8 mouse cellular contexts compared by ENCODE assay signal in genomic region chr11:30266691-30267035, GRCm38 (mm10). TPM values are rescaled to one million over a fixed set of nuclear protein-coding genes. Genes with fewer than 3 reads are reported as not detected.
A peak's percentile ranks its signal among the peaks of the same experiment; 100 is the strongest.
DNase-seq lines count a peak whose midpoint lies in the region; ATAC-seq lines count a peak whose summit lies in the region.

No protein-coding gene starts in this region.

- peaks cover 30% of the 10 kb centered on the region for H3K4me1 ChIP-seq in lung, embryonic 15.5 days
- H3K4me1 ChIP-seq in forebrain, embryonic 10.5 days: peaks cover 14% of the 10 kb centered on the region
- H3K4me1 ChIP-seq in limb, embryonic 10.5 days: peaks cover 11% of the 10 kb centered on the region
- peaks cover 8% of the 10 kb centered on the region; the same call in 1 of the 2 replicates for H3K4me1 ChIP-seq in neural tube, embryonic 14.5 days (ENCODE audit: control insufficient read depth, insufficient read depth, low read length)

- H3K27me3 ChIP-seq in lung, embryonic 15.5 days: no peaks in the 10 kb centered on the region
- H3K27me3 ChIP-seq in forebrain, embryonic 10.5 days (ENCODE audit: poor library complexity, severe bottlenecking): peaks cover 42% of the 10 kb centered on the region
- 0 out of 2 replicates have a peak, but pooled peaks cover 4% of the 10 kb centered on the region for H3K27me3 ChIP-seq in limb, embryonic 10.5 days (ENCODE audit: low read depth, poor library complexity, severe bottlenecking)
- no peaks in the 10 kb centered on the region; the same call in 1 of the 2 replicates for H3K27me3 ChIP-seq in neural tube, embryonic 14.5 days (ENCODE audit: control insufficient read depth, insufficient read depth, low read length)

- H3K4me3 ChIP-seq in lung, embryonic 15.5 days: peak overlapping the region; percentile 99
- H3K4me3 ChIP-seq in forebrain, embryonic 10.5 days: peak overlapping the region; percentile 90
- peak overlapping the region; percentile 82 for H3K4me3 ChIP-seq in limb, embryonic 10.5 days
- peak overlapping the region; percentile 100 for H3K4me3 ChIP-seq in neural tube, embryonic 14.5 days (ENCODE audit: low read depth, low read length)

- ATAC-seq in lung, embryonic 15.5 days (ENCODE audit: borderline replicate concordance, extremely low read depth, low FRiP score, low TSS enrichment): no peak
- peak; percentile 18 for ATAC-seq in neural tube, embryonic 14.5 days (ENCODE audit: low read depth)

- WGBS in lung, embryonic 15.5 days: 2% methylated on average over 7 of the region's 7 CpGs
- 4% methylated on average over 7 of the region's 7 CpGs for WGBS in forebrain, embryonic 10.5 days
- 4% methylated on average over 7 of the region's 7 CpGs for WGBS in limb, embryonic 10.5 days
- 4% methylated on average over 7 of the region's 7 CpGs for WGBS in neural tube, embryonic 14.5 days

- H3K27ac ChIP-seq in lung, embryonic 15.5 days: peak overlapping the region; percentile 99
- H3K27ac ChIP-seq in forebrain, embryonic 10.5 days: peak overlapping the region; percentile 91
- H3K27ac ChIP-seq in limb, embryonic 10.5 days: peak overlapping the region; percentile 93
- H3K27ac ChIP-seq in neural tube, embryonic 14.5 days (ENCODE audit: low read depth, low read length): peak overlapping the region; percentile 97

- DNase-seq in lung, postnatal 25 days (ENCODE audit: low spot score): no peak
- DNase-seq in forebrain, embryonic 10.5 days (ENCODE audit: extremely low spot score, low spot score): no peak
- DNase-seq in limb, embryonic 10.5 days (ENCODE audit: low spot score): no peak
- no peak for DNase-seq in natural killer cell, adult 2 months (ENCODE audit: low spot score in 2 of 2)
- DNase-seq in cerebellum, postnatal 36 days: no peak
- no peak for DNase-seq in urinary bladder, postnatal 25 days (ENCODE audit: low spot score)

- H3K9me3 ChIP-seq in lung, embryonic 15.5 days: no peaks in the 10 kb centered on the region
- H3K9me3 ChIP-seq in forebrain, embryonic 10.5 days: no peaks in the 10 kb centered on the region
- no peaks in the 10 kb centered on the region for H3K9me3 ChIP-seq in limb, embryonic 10.5 days (replicated peaks)
- no peaks in the 10 kb centered on the region for H3K9me3 ChIP-seq in neural tube, embryonic 14.5 days (ENCODE audit: control insufficient read depth, low read length)

- no peaks in the 10 kb centered on the region for H3K36me3 ChIP-seq in lung, embryonic 15.5 days
- no peaks in the 10 kb centered on the region for H3K36me3 ChIP-seq in forebrain, embryonic 10.5 days (replicated peaks)
- no peaks in the 10 kb centered on the region for H3K36me3 ChIP-seq in limb, embryonic 10.5 days
- no peaks in the 10 kb centered on the region for H3K36me3 ChIP-seq in neural tube, embryonic 14.5 days (ENCODE audit: control insufficient read depth, insufficient read depth, low read length)

- peak overlapping the region; percentile 95 for H3K9ac ChIP-seq in lung, embryonic 15.5 days
- H3K9ac ChIP-seq in neural tube, embryonic 14.5 days (replicated peaks; ENCODE audit: low read depth, low read length): peak overlapping the region; percentile 99

- peak overlapping the region; percentile 76 for H3K4me2 ChIP-seq in lung, embryonic 15.5 days
- H3K4me2 ChIP-seq in neural tube, embryonic 14.5 days (ENCODE audit: low read depth, low read length): peak overlapping the region; percentile 84

RNA-seq across cellular contexts. Expression of gene Sptbn1, which starts 1.3 kb away (rescaled TPM):
- 155 and 163 TPM in 2 replicates for polyA plus RNA-seq in lung, embryonic 15.5 days (2015; fragmentation: Nextera tagmentation; extraction: Ambion mirVana)
- polyA plus RNA-seq in forebrain, embryonic 10.5 days (2016; fragmentation: Nextera tagmentation; extraction: Ambion mirVana): 57.3 and 59.4 TPM in 2 replicates
- polyA plus RNA-seq in limb, embryonic 10.5 days (2016; fragmentation: Nextera tagmentation; extraction: Ambion mirVana): 55.9 and 64.1 TPM in 2 replicates
- 201 and 261 TPM in 2 replicates for polyA plus RNA-seq in neural tube, embryonic 14.5 days (2014; fragmentation: Nextera tagmentation; extraction: Ambion mirVana)
